Mouse (Mus musculus) granulocyte monocyte progenitor cell, adult 5-6 weeks (primary cell): ENCODE results near the gene Mettl23. TPM values are rescaled to one million over a fixed set of nuclear protein-coding genes. Genes with fewer than 3 reads are reported as not detected.

Source experiments
- ATAC-seq: replicated peaks from 2 replicates; pipeline ENCODE4 v1.8.0; 2016; ENCODE audit warnings: mild to moderate bottlenecking, moderate TSS enrichment, inconsistent platforms; ENCODE audit not compliant: poor library complexity, severe bottlenecking
- total RNA-seq, 2 experiments: library from RNA; stranded (forward) in 1 of 2; stranded (reverse) in 1 of 2; fragments of 200-712, 200-1000 nt in 1 of 2; fragments of >200 nt in 1 of 2; fragmentation: Nextera tagmentation in 1 of 2; gene quantifications; 2 replicates each; pipeline ENCODE4 v1.2.3; 2014 to 2017

Gene Mettl23
- 34.5 and 40.5 TPM in 2 replicates for total RNA-seq (2014; fragmentation: Nextera tagmentation)
- total RNA-seq (2017), result 22.7 and 25.8 TPM in 2 replicates

- peak; percentile 81 for ATAC-seq
Measured at GRCm38 (mm10) chr11:116843261-116844233, at the start of gene Mettl23, which contains the start of gene Jmjd6. Gene Mettl23, plus strand, starts transcription at chr11:116843278. Gene Jmjd6, minus strand, starts transcription at chr11:116843449.

- ATAC-seq, result no peak
Measured at GRCm38 (mm10) chr11:116799364-116799763, 43.7 kb upstream of the Mettl23 start.

GRCm38 (mm10) chr11:116801106-116801505 is 42.0 kb upstream of the Mettl23 start:
- no peak for ATAC-seq

GRCm38 (mm10) chr11:116802709-116803108 is 40.4 kb upstream of the Mettl23 start:
- no peak for ATAC-seq

GRCm38 (mm10) chr11:116806136-116807071 is 36.7 kb upstream of the Mettl23 start:
- no peak for ATAC-seq

- no peak for ATAC-seq
Measured at GRCm38 (mm10) chr11:116807116-116807515, 36.0 kb upstream of the Mettl23 start.

GRCm38 (mm10) chr11:116807526-116807925 is 35.6 kb upstream of the Mettl23 start:
- no peak for ATAC-seq

GRCm38 (mm10) chr11:116807938-116808606 is 35.0 kb upstream of the Mettl23 start:
- ATAC-seq, result peak; percentile 61

- no peak for ATAC-seq
Measured at GRCm38 (mm10) chr11:116808811-116809395, 34.2 kb upstream of the Mettl23 start.

GRCm38 (mm10) chr11:116809520-116809919 is 33.6 kb upstream of the Mettl23 start:
- ATAC-seq, result no peak

- no peak for ATAC-seq
Measured at GRCm38 (mm10) chr11:116810528-116810927, 32.5 kb upstream of the Mettl23 start.

- ATAC-seq, result peak; percentile 56
Measured at GRCm38 (mm10) chr11:116810983-116811901, 31.8 kb upstream of the Mettl23 start.

- ATAC-seq, result no peak
Measured at GRCm38 (mm10) chr11:116812793-116813529, 30.1 kb upstream of the Mettl23 start.

GRCm38 (mm10) chr11:116813610-116814009 is 29.5 kb upstream of the Mettl23 start:
- ATAC-seq, result no peak

GRCm38 (mm10) chr11:116814076-116814883 is 28.8 kb upstream of the Mettl23 start:
- ATAC-seq, result peak; percentile 62

- ATAC-seq, result no peak
Measured at GRCm38 (mm10) chr11:116814884-116815415, 28.1 kb upstream of the Mettl23 start.

- ATAC-seq, result no peak
Measured at GRCm38 (mm10) chr11:116816769-116817168, 26.3 kb upstream of the Mettl23 start.
